Mouse (Mus musculus) brain, embryonic 14.5 days (tissue): ENCODE data around the gene Manba.

Experiments
- CTCF ChIP-seq: fragments of 200-500 bp; IDR thresholded peaks from 2 replicates; pipeline ENCODE4 v1.5.1; 2012; ENCODE audit warnings: inconsistent platforms, mild to moderate bottlenecking, moderate library complexity, borderline replicate concordance; ENCODE audit not compliant: insufficient read depth, insufficient read length; ENCODE audit errors: extremely low read depth
- POLR2A ChIP-seq: fragments of 200-500 bp; IDR thresholded peaks from 2 replicates; pipeline ENCODE4 v1.6.1; 2012; ENCODE audit warnings: mild to moderate bottlenecking, inconsistent platforms, borderline replicate concordance; ENCODE audit not compliant: poor library complexity, insufficient read depth, insufficient read length, severe bottlenecking; ENCODE audit errors: extremely low read depth

DNA sequence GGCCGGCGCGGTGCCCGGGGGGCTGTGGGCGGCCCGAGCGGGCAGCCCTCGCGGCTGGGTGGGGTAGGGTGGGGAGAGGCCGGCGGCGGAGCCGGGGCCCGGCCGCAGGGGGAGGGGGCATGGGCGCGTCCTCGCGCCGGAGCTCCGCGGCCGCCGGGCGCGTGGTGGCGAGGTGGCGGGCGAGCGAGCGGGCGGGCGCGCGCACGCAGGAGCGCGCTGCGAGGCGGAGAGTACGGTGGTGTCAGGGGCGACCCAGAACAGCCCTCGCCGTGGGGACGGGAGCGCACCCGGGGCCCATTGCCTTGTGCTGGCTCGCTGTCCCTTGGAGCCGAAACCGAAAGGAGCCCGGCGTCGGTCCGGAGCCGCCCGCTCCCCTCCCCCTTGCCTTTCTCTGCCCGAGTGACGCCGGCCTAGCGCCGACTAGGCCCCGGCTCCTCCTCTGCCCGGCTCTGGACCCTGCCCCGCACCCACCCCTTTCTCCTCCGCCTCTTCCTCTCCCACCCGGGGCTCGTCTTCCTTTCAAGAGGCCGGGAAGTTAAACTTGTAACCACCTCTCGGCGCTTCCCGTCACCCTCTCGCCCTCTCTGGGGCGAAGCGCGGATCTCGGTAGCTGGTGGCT lies 46.4 kb upstream of the Manba start:
- TF ChIP-seq CTCF (no peak), POLR2A (peak; percentile 63; the same call in 1 of the 2 replicates)
